Mouse (Mus musculus) heart, postnatal 0 days (tissue): ENCODE measurements around the gene Kctd10.

ENCODE experiments used
- CTCF ChIP-seq: IDR thresholded peaks from 2 replicates; pipeline ENCODE4 v1.5.1; 2016; ENCODE audit warnings: antibody characterized with exemption, control low read depth, low read depth
- EP300 ChIP-seq: IDR thresholded peaks from 2 replicates; pipeline ENCODE4 v1.6.1; 2016; ENCODE audit warnings: antibody characterized with exemption, low read depth

DNA sequence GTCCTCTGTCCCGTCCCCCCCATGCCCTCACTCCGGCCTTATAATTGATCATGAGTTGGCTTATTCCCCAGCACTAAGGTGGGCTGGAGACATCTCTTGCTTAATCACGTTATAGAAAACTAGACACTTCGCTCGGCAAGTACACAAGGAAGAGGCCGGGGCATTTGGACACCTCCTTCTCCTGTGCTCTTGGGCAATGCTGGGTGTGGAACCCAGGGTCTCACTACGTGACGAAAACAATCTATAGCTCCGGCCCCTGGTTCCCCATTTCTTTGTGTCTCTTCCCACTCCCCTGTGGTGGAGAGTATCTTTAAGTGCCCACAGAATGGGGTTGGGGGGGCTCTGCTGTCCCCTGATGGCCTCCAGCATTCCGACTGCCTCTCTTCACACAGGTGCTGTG is 33.3 kb downstream of the Kctd10 start:
- TF ChIP-seq CTCF (no peak), EP300 (no peak)
